Mouse (Mus musculus) ES-E14 (cell line): ENCODE measurements around the gene Gtpbp2.

Source experiments
- MAFK ChIP-seq: IDR thresholded peaks from 2 replicates; pipeline ENCODE4 v1.6.1; 2014; ENCODE audit warnings: mild to moderate bottlenecking, low read depth, low read length, inconsistent platforms; ENCODE audit not compliant: insufficient read depth
- ZC3H11A ChIP-seq: IDR thresholded peaks from 2 replicates; pipeline ENCODE4 v1.6.1; 2012; ENCODE audit warnings: low read depth, mild to moderate bottlenecking, inconsistent platforms, low read length, borderline replicate concordance

DNA sequence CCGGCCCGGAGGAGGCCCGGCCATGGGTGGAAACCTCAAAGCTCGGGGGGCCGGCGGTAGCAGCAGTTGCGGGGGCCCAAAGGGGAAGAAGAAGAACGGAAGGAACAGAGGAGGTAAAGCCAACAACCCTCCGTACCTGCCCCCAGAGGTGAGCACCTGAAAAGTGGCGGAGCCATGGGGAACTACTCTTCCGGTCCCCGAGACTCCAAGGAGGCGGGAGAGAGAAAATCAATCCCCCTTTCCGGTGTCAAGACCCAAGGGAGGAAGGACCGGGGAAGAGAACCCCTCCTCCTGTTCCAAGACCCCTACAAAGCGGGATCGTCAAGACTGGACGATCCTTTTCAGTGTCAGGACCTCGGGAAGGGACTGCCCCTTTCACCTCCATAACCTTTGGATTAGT lies 347 bp downstream of the Gtpbp2 start:
- no peak for TF ChIP-seq MAFK
- no peak for TF ChIP-seq ZC3H11A
